Mouse (Mus musculus) lung, adult 2 months (tissue): Measurements from ENCODE around the gene Slc6a9. TPM values are rescaled to one million over a fixed set of nuclear protein-coding genes. Genes with fewer than 3 reads are reported as not detected.

Source experiments
- DNase-seq: peaks from one replicate; pipeline ENCODE4 v3.0.0; 2022
- H3K4me1 ChIP-seq: fragments of 200-500 bp; 2 replicates; pipeline ENCODE4 v1.6.1; 2011; ENCODE audit warnings: low read length; ENCODE audit not compliant: control insufficient read depth, insufficient read depth
- H3K4me3 ChIP-seq: fragments of 200-500 bp; replicated peaks from 2 replicates; pipeline ENCODE3; 2011; ENCODE audit warnings: low read depth, mild to moderate bottlenecking, control low read depth, low read length; ENCODE audit errors: extremely low read depth
- CTCF ChIP-seq: fragments of 200-500 bp; IDR thresholded peaks from 2 replicates; pipeline ENCODE4 v1.5.1; 2011; ENCODE audit warnings: mild to moderate bottlenecking, low read length, control low read depth; ENCODE audit not compliant: insufficient read depth
- POLR2A ChIP-seq: fragments of 200-500 bp; IDR thresholded peaks from 2 replicates; pipeline ENCODE4 v1.6.1; 2011; ENCODE audit warnings: low read depth, mild to moderate bottlenecking, control low read depth, low read length, borderline replicate concordance; ENCODE audit errors: extremely low read depth
- WGBS: fragments of 180-500 bp; shearing (Covaris S2); methylation state at CpG from one replicate; pipeline ENCODE4 v1.1.7; 2018; 5-methylcytosine and 5-hydroxymethylcytosine counted together
- polyA plus RNA-seq: library from polyadenylated mRNA; depleted of rRNA; stranded (reverse); fragments of >200 nt; gene quantifications from 2 replicates; pipeline ENCODE4 v1.2.3, GENCODE M21; 2012

Gene Slc6a9
- polyA plus RNA-seq, 1 experiment, result 84.6 TPM

- DNase-seq, result no peak
- Histone ChIP-seq H3K4me3 (no peak overlapping the region), H3K4me1 (peaks cover 11% of the 10 kb centered on the region)
- WGBS, result 56% methylated on average over 8 of the region's 8 CpGs
- no peak for TF ChIP-seq POLR2A
- TF ChIP-seq CTCF, result no peak
These were observed 5.6 kb upstream of the Slc6a9 start for GRCm38 (mm10) chr4:117828572-117829145.

DNA sequence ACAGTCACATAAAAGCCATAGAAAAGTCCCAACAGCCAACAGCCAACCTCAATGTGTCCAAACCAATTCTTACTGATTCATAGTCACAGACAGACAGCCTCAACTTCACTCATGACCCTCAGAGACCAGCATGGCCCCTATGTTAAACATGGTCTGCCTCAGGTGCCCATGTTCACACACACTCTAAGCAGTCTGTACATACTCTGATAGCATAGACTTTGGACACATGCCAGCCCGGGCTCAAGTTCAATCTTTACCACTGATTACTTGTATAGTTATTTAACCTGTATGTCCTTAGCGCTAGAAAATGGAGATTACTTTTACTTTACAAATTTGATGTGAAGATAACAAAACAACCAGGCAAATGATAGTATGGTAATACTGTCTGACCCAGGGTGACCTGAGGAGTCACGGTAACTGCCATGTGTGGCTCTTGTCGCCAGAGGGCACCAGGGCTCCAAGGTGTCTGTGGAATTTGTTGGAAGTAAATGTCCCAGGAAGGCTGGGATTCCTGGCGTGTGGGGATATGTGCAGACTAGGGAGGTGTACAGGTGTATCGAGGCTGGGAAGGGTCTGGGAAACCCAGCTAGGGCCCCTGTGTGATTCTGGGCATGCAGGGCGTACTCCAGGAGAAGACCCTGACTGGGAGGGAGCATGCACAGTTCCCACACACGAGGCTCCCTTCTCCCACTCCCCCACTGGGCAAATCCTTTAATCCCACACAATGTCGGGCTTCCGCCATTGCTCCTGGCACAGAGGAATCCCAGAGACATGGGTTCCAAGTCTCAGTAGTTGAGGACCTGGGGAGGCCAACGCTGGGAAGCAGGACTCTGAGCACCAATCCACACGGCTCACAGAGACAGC lies 4.8 kb upstream of the Slc6a9 start:
- 8% methylated on average over 12 of the region's 12 CpGs for WGBS
- peak; percentile 75 for DNase-seq
- TF ChIP-seq CTCF (peak; percentile 98), POLR2A (no peak)
- H3K4me1 ChIP-seq, result peaks cover 11% of the 10 kb centered on the region
- H3K4me3 ChIP-seq, result no peak overlapping the region

- Histone ChIP-seq H3K4me1 (peaks cover 11% of the 10 kb centered on the region), H3K4me3 (no peak overlapping the region)
- TF ChIP-seq POLR2A (no peak), CTCF (no peak)
- 5% methylated on average over 5 of the region's 5 CpGs for WGBS
- DNase-seq, result peak; percentile 59
These were observed 4.2 kb upstream of the Slc6a9 start for GRCm38 (mm10) chr4:117830124-117830551.

GRCm38 (mm10) chr4:117830801-117831200 lies 3.5 kb upstream of the Slc6a9 start:
- Histone ChIP-seq H3K4me1 (peaks cover 11% of the 10 kb centered on the region), H3K4me3 (no peak overlapping the region)
- WGBS, result 91% methylated on average over 9 of the region's 9 CpGs
- no peak for DNase-seq
- TF ChIP-seq POLR2A, result no peak
- TF ChIP-seq CTCF, result no peak

- WGBS, result 70% methylated on average over 2 of the region's 2 CpGs
- no peak for DNase-seq
- TF ChIP-seq CTCF (no peak), POLR2A (no peak)
- Histone ChIP-seq H3K4me1 (peaks cover 11% of the 10 kb centered on the region), H3K4me3 (no peak overlapping the region)
These were observed 2.8 kb upstream of the Slc6a9 start for GRCm38 (mm10) chr4:117831499-117831898.

- H3K4me3 ChIP-seq, result no peak overlapping the region
- H3K4me1 ChIP-seq, result peaks cover 14% of the 10 kb centered on the region
- TF ChIP-seq POLR2A, result no peak
- TF ChIP-seq CTCF, result no peak
- DNase-seq, result no peak
- 55% methylated on average over 9 of the region's 9 CpGs for WGBS
These were observed 2.2 kb upstream of the Slc6a9 start for GRCm38 (mm10) chr4:117831920-117832691.

GRCm38 (mm10) chr4:117834845-117835530 lies 682 bp downstream of the Slc6a9 start:
- peak; percentile 78 for DNase-seq
- peak overlapping the region; percentile 81 for H3K4me3 ChIP-seq
- TF ChIP-seq CTCF (no peak), POLR2A (peak; percentile 20; the same call in 1 of the 2 replicates)
- WGBS, result 5% methylated on average over 36 of the region's 36 CpGs
- H3K4me1 ChIP-seq, result peaks cover 16% of the 10 kb centered on the region

- under 1% methylated on average over 59 of the region's 60 CpGs for WGBS
- Histone ChIP-seq H3K4me3 (peak overlapping the region; percentile 81), H3K4me1 (peaks cover 13% of the 10 kb centered on the region)
- no peak for TF ChIP-seq CTCF
- TF ChIP-seq POLR2A, result no peak; the same call in 1 of the 2 replicates
- no peak for DNase-seq
These were observed 1.3 kb downstream of the Slc6a9 start for GRCm38 (mm10) chr4:117835531-117836111.
